Mouse (Mus musculus) limb, embryonic 14.5 days (tissue): ENCODE measurements around the gene Ttll2. TPM values are rescaled to one million over a fixed set of nuclear protein-coding genes. Genes with fewer than 3 reads are reported as not detected.
"Not testable (repeated sequence)": the region's sequence is repeated elsewhere in the genome, so short reads cannot be mapped to it uniquely, and the experiment has no call there.

ENCODE experiments used
- ATAC-seq: fragments of 200-750 bp; cut with Nextera tagmentation; 2 replicates; pipeline ENCODE4 v1.8.0; 2017; ENCODE audit warnings: low read depth, moderate number of reproducible peaks, moderate TSS enrichment; ENCODE audit not compliant: low FRiP score
- DNase-seq: peaks from one replicate; pipeline ENCODE4 v3.0.0-alpha.2; 2015; ENCODE audit warnings: low spot score
- H3K27ac ChIP-seq: fragments of 300-500 bp; sonication (generic); replicated peaks from 2 replicates; pipeline ENCODE4 v1.5.1; 2014; ENCODE audit warnings: low read depth, mild to moderate bottlenecking, low read length, moderate library complexity, mixed read lengths
- H3K27me3 ChIP-seq: fragments of 300-500 bp; sonication (generic); 2 replicates; pipeline ENCODE4 v1.6.1; 2014; ENCODE audit warnings: low read length, mixed read lengths; ENCODE audit not compliant: control insufficient read depth, insufficient read depth
- H3K36me3 ChIP-seq: fragments of 300-500 bp; sonication (generic); 2 replicates; pipeline ENCODE4 v1.6.1; 2014; ENCODE audit warnings: mild to moderate bottlenecking, low read length, moderate library complexity, mixed read lengths; ENCODE audit not compliant: control insufficient read depth, insufficient read depth
- H3K4me1 ChIP-seq: fragments of 300-500 bp; sonication (generic); 2 replicates; pipeline ENCODE4 v1.6.1; 2014; ENCODE audit warnings: antibody characterized with exemption, low read length, mixed read lengths; ENCODE audit not compliant: control insufficient read depth, insufficient read depth
- H3K4me2 ChIP-seq: fragments of 300-500 bp; sonication (generic); replicated peaks from 2 replicates; pipeline ENCODE4 v1.6.1; 2014; ENCODE audit warnings: low read depth, mild to moderate bottlenecking, low read length, moderate library complexity; ENCODE audit not compliant: severe bottlenecking
- H3K4me3 ChIP-seq: fragments of 300-500 bp; sonication (generic); replicated peaks from 2 replicates; pipeline ENCODE4 v1.5.1; 2014; ENCODE audit warnings: low read length
- H3K9ac ChIP-seq: fragments of 300-500 bp; sonication (generic); 2 replicates; pipeline ENCODE4 v1.6.1; 2014; ENCODE audit warnings: mild to moderate bottlenecking, low read depth, low read length, moderate library complexity; ENCODE audit not compliant: severe bottlenecking
- H3K9me3 ChIP-seq: fragments of 300-500 bp; sonication (generic); 2 replicates; pipeline ENCODE4 v1.6.1; 2016; ENCODE audit warnings: low read length; ENCODE audit not compliant: control insufficient read depth
- WGBS: fragments of 180-500 bp; shearing (Covaris S2); extraction: QIAGEN DNeasy Blood & Tissue Kit; methylation state at CpG from one replicate; pipeline ENCODE4 v1.1.7; 2014; 5-methylcytosine and 5-hydroxymethylcytosine counted together
- polyA plus RNA-seq, 2 experiments: library from polyadenylated mRNA; depleted of rRNA in 1 of 2; stranded (reverse) in 1 of 2; unstranded in 1 of 2; fragments of >200 nt; fragmentation: Nextera tagmentation in 1 of 2; extraction: Ambion mirVana in 1 of 2; gene quantifications; 2 replicates each; pipeline versions ENCODE4 v1.2.1 to v1.2.3; 2012 to 2014

Ttll2 gene
- polyA plus RNA-seq, 2 experiments: not detected

GRCm38 (mm10) chr17:7348765-7349164, 3.7 kb downstream of the Ttll2 start:
- WGBS: 61% methylated on average over 2 of the region's 3 CpGs
- ATAC-seq, H3K4me3 ChIP-seq, H3K9ac ChIP-seq, H3K4me1 ChIP-seq, DNase-seq, H3K4me2 ChIP-seq, H3K9me3 ChIP-seq, H3K36me3 ChIP-seq, H3K27ac ChIP-seq, H3K27me3 ChIP-seq: not testable (repeated sequence)

- not testable (repeated sequence) for H3K9ac ChIP-seq, DNase-seq, H3K27ac ChIP-seq, H3K4me3 ChIP-seq, H3K27me3 ChIP-seq, ATAC-seq, H3K9me3 ChIP-seq, H3K4me1 ChIP-seq, H3K36me3 ChIP-seq, H3K4me2 ChIP-seq
- 57% methylated on average over 8 of the region's 9 CpGs for WGBS
Measured at GRCm38 (mm10) chr17:7337381-7337780, 15.1 kb downstream of the Ttll2 start.

- not testable (repeated sequence) for H3K9ac ChIP-seq, H3K4me1 ChIP-seq, ATAC-seq, H3K27ac ChIP-seq, H3K36me3 ChIP-seq, H3K9me3 ChIP-seq, H3K4me2 ChIP-seq, DNase-seq, H3K4me3 ChIP-seq, H3K27me3 ChIP-seq
- 50% methylated on average over 1 of the region's 5 CpGs for whole genome bisulfite sequencing
Measured at GRCm38 (mm10) chr17:7332745-7333144, 19.8 kb downstream of the Ttll2 start.

GRCm38 (mm10) chr17:7326415-7326814, 26.1 kb downstream of the Ttll2 start:
- H3K36me3 ChIP-seq, H3K27me3 ChIP-seq, H3K9me3 ChIP-seq, DNase-seq, H3K4me3 ChIP-seq, H3K27ac ChIP-seq, ATAC-seq, H3K4me1 ChIP-seq, H3K4me2 ChIP-seq, H3K9ac ChIP-seq: not testable (repeated sequence)
- WGBS: 81% methylated on average over 2 of the region's 8 CpGs

GRCm38 (mm10) chr17:7324346-7324745, 28.1 kb downstream of the Ttll2 start, which contains the start of gene Tcp10a:
Tcp10a (plus strand) TSS chr17:7324646.
- ATAC-seq, H3K4me1 ChIP-seq, DNase-seq, H3K36me3 ChIP-seq, H3K9me3 ChIP-seq, H3K27me3 ChIP-seq, H3K4me3 ChIP-seq, H3K27ac ChIP-seq, H3K4me2 ChIP-seq, H3K9ac ChIP-seq: not testable (repeated sequence)
- WGBS: 92% methylated on average over 4 of the region's 5 CpGs

- not testable (repeated sequence) for H3K4me2 ChIP-seq, H3K4me3 ChIP-seq, H3K9me3 ChIP-seq, H3K27me3 ChIP-seq, H3K4me1 ChIP-seq, DNase-seq, H3K27ac ChIP-seq, H3K9ac ChIP-seq, H3K36me3 ChIP-seq, ATAC-seq
- WGBS: 85% methylated on average over 6 of the region's 6 CpGs
Measured at GRCm38 (mm10) chr17:7319789-7320188, 32.7 kb downstream of the Ttll2 start.

- 90% methylated on average over 6 of the region's 8 CpGs for WGBS
- H3K27me3 ChIP-seq, H3K9me3 ChIP-seq, H3K9ac ChIP-seq, DNase-seq, H3K27ac ChIP-seq, H3K36me3 ChIP-seq, ATAC-seq, H3K4me2 ChIP-seq, H3K4me3 ChIP-seq, H3K4me1 ChIP-seq: not testable (repeated sequence)
Measured at GRCm38 (mm10) chr17:7315693-7316382, 36.7 kb downstream of the Ttll2 start.

- DNase-seq, H3K4me2 ChIP-seq, H3K9me3 ChIP-seq, H3K27me3 ChIP-seq, H3K4me1 ChIP-seq, H3K27ac ChIP-seq, H3K9ac ChIP-seq, H3K36me3 ChIP-seq, H3K4me3 ChIP-seq: not testable (repeated sequence)
- ATAC-seq: peak; percentile 79
- 58% methylated on average over 7 of the region's 8 CpGs for WGBS
Measured at GRCm38 (mm10) chr17:7306278-7307196, 46.0 kb downstream of the Ttll2 start.
